Mouse (Mus musculus): ENCODE results near the gene Als2cr12. TPM values are rescaled to one million over a fixed set of nuclear protein-coding genes. Genes with fewer than 3 reads are reported as not detected.

The Als2cr12 gene
- polyA plus RNA-seq, 1 experiment from 2014 or later, result not detected

Other genes with a start within 250 kb of the Als2cr12 start
- 17.5 and 26.6 TPM in 2 replicates for gene Orc2, start 190.9 kb downstream of the Als2cr12 start, polyA plus RNA-seq (2014; fragmentation: Nextera tagmentation; extraction: Ambion mirVana)
- 17.9 and 18.7 TPM in 2 replicates for gene Fam126b, start 109.7 kb downstream of the Als2cr12 start, polyA plus RNA-seq (2014; fragmentation: Nextera tagmentation; extraction: Ambion mirVana)
- gene Ndufb3, start 109.6 kb downstream of the Als2cr12 start, polyA plus RNA-seq (2014; fragmentation: Nextera tagmentation; extraction: Ambion mirVana), result 174 and 210 TPM in 2 replicates
- gene Cflar, start 15.5 kb upstream of the Als2cr12 start, polyA plus RNA-seq (2014; fragmentation: Nextera tagmentation; extraction: Ambion mirVana), result 11.5 and 16.4 TPM in 2 replicates
- 2.5 and 4.6 TPM in 2 replicates for gene Casp8, start 99.4 kb upstream of the Als2cr12 start, polyA plus RNA-seq (2014; fragmentation: Nextera tagmentation; extraction: Ambion mirVana)

Data from midbrain, embryonic 14.5 days (tissue).